Comparison of ENCODE assay signal across 8 mouse cellular contexts in the genomic region with DNA sequence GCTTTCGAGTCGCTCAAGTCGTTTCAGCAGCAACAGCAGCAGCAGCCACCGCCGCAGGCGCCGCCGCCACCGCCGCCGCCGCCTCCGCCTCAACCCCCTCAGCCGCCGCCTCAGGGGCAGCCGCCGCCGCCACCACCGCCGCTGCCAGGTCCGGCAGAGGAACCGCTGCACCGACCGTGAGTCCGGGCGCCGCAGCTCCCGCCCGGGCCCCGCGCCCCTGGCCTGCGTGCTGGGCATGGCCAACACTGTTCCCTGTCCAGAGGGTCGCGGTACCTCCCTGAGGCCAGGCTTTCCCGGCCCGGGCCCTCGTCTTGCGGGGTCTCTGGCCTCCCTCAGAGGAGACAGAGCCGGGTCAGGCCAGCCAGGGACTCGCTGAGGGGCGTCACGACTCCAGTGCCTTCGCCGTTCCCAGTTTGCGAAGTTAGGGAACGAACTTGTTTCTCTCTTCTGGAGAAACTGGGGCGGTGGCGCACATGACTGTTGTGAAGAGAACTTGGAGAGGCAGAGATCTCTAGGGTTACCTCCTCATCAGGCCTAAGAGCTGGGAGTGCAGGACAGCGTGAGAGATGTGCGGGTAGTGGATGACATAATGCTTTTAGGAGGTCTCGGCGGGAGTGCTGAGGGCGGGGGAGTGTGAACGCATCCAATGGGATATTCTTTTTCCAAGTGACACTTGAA. TPM values are rescaled to one million over a fixed set of nuclear protein-coding genes. Genes with fewer than 3 reads are reported as not detected.
A peak's percentile ranks its signal among the peaks of the same experiment; 100 is the strongest.
DNase-seq lines count a peak whose midpoint lies in the region; ATAC-seq lines count a peak whose summit lies in the region.

No protein-coding gene starts in this region.

- intact Hi-C loops in left cerebral cortex, postnatal 25 days (cut with DNase I): loop anchor here (1.0 kb wide), 1 partner anchor 102 kb away; a partner anchor contains a TSS

- peak overlapping the region; percentile 92 for H3K27ac ChIP-seq in intestine, embryonic 14.5 days (ENCODE audit: low read depth)
- H3K27ac ChIP-seq in stomach, embryonic 14.5 days (ENCODE audit: low read length): peak overlapping the region; percentile 90

- H3K4me1 ChIP-seq in intestine, embryonic 14.5 days (replicated peaks; ENCODE audit: control insufficient read depth, insufficient read depth, low read length): peaks cover 14% of the 10 kb centered on the region
- H3K4me1 ChIP-seq in stomach, embryonic 14.5 days (ENCODE audit: control insufficient read depth, insufficient read depth, low read length): no peaks in the 10 kb centered on the region

- 1% methylated on average over 41 of the region's 54 CpGs for WGBS in intestine, embryonic 14.5 days
- WGBS in stomach, embryonic 14.5 days: under 1% methylated on average over 38 of the region's 54 CpGs

- DNase-seq in urinary bladder, adult 2 months (ENCODE audit: low spot score): peak; percentile 38
- no peak for DNase-seq in urinary bladder, postnatal 10 days (ENCODE audit: low spot score)
- DNase-seq in cerebellum, postnatal 4 days (ENCODE audit: low spot score in 2 of 2): peak; percentile 26 to 29
- peak; percentile 3 to 4 for DNase-seq in gastrocnemius, adult 8-10 months (ENCODE audit: low spot score in 2 of 2)
- DNase-seq in intestine, embryonic 14.5 days (ENCODE audit: low spot score): peak; percentile 81
- peak; percentile 48 to 63 for DNase-seq in left cerebral cortex, postnatal 25 days (ENCODE audit: low spot score in 2 of 2)

- H3K36me3 ChIP-seq in intestine, embryonic 14.5 days (ENCODE audit: control insufficient read depth, insufficient read depth, low read length): no peaks in the 10 kb centered on the region
- H3K36me3 ChIP-seq in stomach, embryonic 14.5 days (ENCODE audit: control insufficient read depth, insufficient read depth, low read length): no peaks in the 10 kb centered on the region

- H3K4me2 ChIP-seq in intestine, embryonic 14.5 days (ENCODE audit: low read length): peak overlapping the region; percentile 93
- H3K4me2 ChIP-seq in stomach, embryonic 14.5 days (replicated peaks; ENCODE audit: low read depth, low read length): peak overlapping the region; percentile 70

- H3K9me3 ChIP-seq in intestine, embryonic 14.5 days (ENCODE audit: control insufficient read depth, low read length): no peaks in the 10 kb centered on the region
- H3K9me3 ChIP-seq in stomach, embryonic 14.5 days (ENCODE audit: control insufficient read depth, low read depth, low read length): no peaks in the 10 kb centered on the region

- H3K4me3 ChIP-seq in intestine, embryonic 14.5 days (ENCODE audit: low read depth, low read length): peak overlapping the region; percentile 94
- H3K4me3 ChIP-seq in stomach, embryonic 14.5 days (ENCODE audit: low read depth, low read length): peak overlapping the region; percentile 98

- peak overlapping the region; percentile 93 for H3K9ac ChIP-seq in intestine, embryonic 14.5 days (ENCODE audit: low read length)
- H3K9ac ChIP-seq in stomach, embryonic 14.5 days (replicated peaks; ENCODE audit: low read depth, low read length): peak overlapping the region; percentile 92

- ATAC-seq in intestine, embryonic 14.5 days (replicated peaks; ENCODE audit: low FRiP score, low TSS enrichment, low read depth): peak; percentile 49
- ATAC-seq in megakaryocyte-erythroid progenitor cell, adult 5-6 weeks (replicated peaks; ENCODE audit: low FRiP score, low TSS enrichment, poor library complexity, severe bottlenecking): peak; percentile 59
- peak; percentile 44; the same call in 1 of the 2 replicates for ATAC-seq in stomach, embryonic 14.5 days (ENCODE audit: insufficient number of reproducible peaks, insufficient read depth, low FRiP score, low read depth)

- H3K27me3 ChIP-seq in intestine, embryonic 14.5 days (replicated peaks; ENCODE audit: control insufficient read depth, insufficient read depth, low read length): no peaks in the 10 kb centered on the region
- no peaks in the 10 kb centered on the region for H3K27me3 ChIP-seq in stomach, embryonic 14.5 days (ENCODE audit: control insufficient read depth, insufficient read depth, low read length)

RNA-seq across cellular contexts. Expression of a gene that starts 0.5 kb away (rescaled TPM):
- 12.8 and 13.0 TPM in 2 replicates for polyA plus RNA-seq in urinary bladder, adult 2 months (2012; rRNA removed)
- total RNA-seq in gastrocnemius, adult 8-10 months (2022): 1 to 10 TPM; 6.3 to 8.8 (median 7.0) TPM
- 19.4 and 19.5 TPM in 2 replicates for polyA plus RNA-seq in intestine, embryonic 14.5 days (2014; fragmentation: Nextera tagmentation; extraction: Ambion mirVana)
- total RNA-seq in left cerebral cortex, postnatal 25 days (2021): 10 to 100 TPM; 79.2 to 82.5 TPM
- 29.6 and 57.8 TPM in 2 replicates for total RNA-seq in megakaryocyte-erythroid progenitor cell, adult 5-6 weeks (2014; fragmentation: Nextera tagmentation)
- 20.2 and 22.9 TPM in 2 replicates for total RNA-seq in megakaryocyte-erythroid progenitor cell, adult 5-6 weeks (2017)
- 25.8 and 26.2 TPM in 2 replicates for polyA plus RNA-seq in stomach, embryonic 14.5 days (2014; fragmentation: Nextera tagmentation; extraction: Ambion mirVana)
